Mouse (Mus musculus) liver, embryonic 14.5 days (tissue): Measurements from ENCODE around the gene Arrdc5. TPM values are rescaled to one million over a fixed set of nuclear protein-coding genes. Genes with fewer than 3 reads are reported as not detected.

Experiments
- ATAC-seq: fragments of 200-750 bp; cut with Nextera tagmentation; 2 replicates; pipeline ENCODE4 v1.8.0; 2017; ENCODE audit warnings: moderate number of reproducible peaks, mild to moderate bottlenecking, moderate library complexity; ENCODE audit not compliant: insufficient read depth
- DNase-seq, 3 experiments: peaks; one replicate each; pipeline ENCODE4 v3.0.0-alpha.2; 2012 to 2013; ENCODE audit warnings: low read depth in 3 of 3, low spot score in 3 of 3
- H3K27ac ChIP-seq: fragments of 300-500 bp; sonication (generic); 2 replicates; pipeline ENCODE4 v1.5.1; 2014; ENCODE audit warnings: moderate library complexity, mild to moderate bottlenecking, control low read depth, inconsistent platforms
- H3K27me3 ChIP-seq: fragments of 300-500 bp; sonication (generic); 2 replicates; pipeline ENCODE4 v1.6.1; 2014; ENCODE audit warnings: mild to moderate bottlenecking, low read length, moderate library complexity; ENCODE audit not compliant: control insufficient read depth, insufficient read depth
- H3K36me3 ChIP-seq: fragments of 300-500 bp; sonication (generic); replicated peaks from 2 replicates; pipeline ENCODE4 v1.6.1; 2014; ENCODE audit warnings: low read depth; ENCODE audit not compliant: control insufficient read depth, insufficient read depth
- H3K4me1 ChIP-seq, 2 experiments: fragments of 200-500 bp in 1 of 2; fragments of 300-500 bp in 1 of 2; sonication (generic) in 1 of 2; replicated peaks; 2 replicates each; pipeline ENCODE4 v1.6.1; 2012 to 2014; ENCODE audit warnings: antibody characterized with exemption in 1 of 2, inconsistent platforms in 1 of 2, low read length in 1 of 2; ENCODE audit not compliant: control insufficient read depth in 2 of 2, insufficient read depth in 2 of 2
- H3K4me2 ChIP-seq: fragments of 300-500 bp; sonication (generic); 2 replicates; pipeline ENCODE4 v1.6.1; 2014; ENCODE audit warnings: low read depth, mild to moderate bottlenecking, control low read depth, moderate library complexity
- H3K4me3 ChIP-seq, 2 experiments: fragments of 200-500 bp in 1 of 2; fragments of 300-500 bp in 1 of 2; sonication (generic) in 1 of 2; 2 replicates each; pipeline ENCODE4 v1.5.1; 2012 to 2014; ENCODE audit warnings: low read depth in 2 of 2, low read length in 2 of 2, mild to moderate bottlenecking in 2 of 2, control low read depth in 1 of 2, inconsistent platforms in 1 of 2, moderate library complexity in 1 of 2; ENCODE audit not compliant: insufficient read depth in 1 of 2
- H3K9ac ChIP-seq: fragments of 300-500 bp; sonication (generic); replicated peaks from 2 replicates; pipeline ENCODE4 v1.6.1; 2014; ENCODE audit warnings: mild to moderate bottlenecking, control low read depth, moderate library complexity
- H3K9me3 ChIP-seq: fragments of 300-500 bp; sonication (generic); 2 replicates; pipeline ENCODE4 v1.6.1; 2016; ENCODE audit warnings: low read length, mixed read lengths; ENCODE audit not compliant: control insufficient read depth
- CTCF ChIP-seq: IDR thresholded peaks from 2 replicates; pipeline ENCODE4 v1.5.1; 2016; ENCODE audit warnings: antibody characterized with exemption, low read depth, control low read depth
- EP300 ChIP-seq: IDR thresholded peaks from 2 replicates; pipeline ENCODE4 v1.6.1; 2016; ENCODE audit warnings: antibody characterized with exemption, low read depth
- WGBS: fragments of 180-500 bp; shearing (Covaris S2); extraction: QIAGEN DNeasy Blood & Tissue Kit; methylation state at CpG from one replicate; pipeline ENCODE4 v1.1.7; 2014; ENCODE audit not compliant: insufficient replicate concordance; 5-methylcytosine and 5-hydroxymethylcytosine counted together
- polyA plus RNA-seq, 2 experiments: library from polyadenylated mRNA; depleted of rRNA in 1 of 2; stranded (reverse) in 1 of 2; unstranded in 1 of 2; fragments of >200 nt; fragmentation: Nextera tagmentation in 1 of 2; extraction: Ambion mirVana in 1 of 2; gene quantifications; 2 replicates each; pipeline versions ENCODE4 v1.2.1 to v1.2.3; 2012 to 2014

Arrdc5 gene
- polyA plus RNA-seq, 2 experiments: not detected

DNA sequence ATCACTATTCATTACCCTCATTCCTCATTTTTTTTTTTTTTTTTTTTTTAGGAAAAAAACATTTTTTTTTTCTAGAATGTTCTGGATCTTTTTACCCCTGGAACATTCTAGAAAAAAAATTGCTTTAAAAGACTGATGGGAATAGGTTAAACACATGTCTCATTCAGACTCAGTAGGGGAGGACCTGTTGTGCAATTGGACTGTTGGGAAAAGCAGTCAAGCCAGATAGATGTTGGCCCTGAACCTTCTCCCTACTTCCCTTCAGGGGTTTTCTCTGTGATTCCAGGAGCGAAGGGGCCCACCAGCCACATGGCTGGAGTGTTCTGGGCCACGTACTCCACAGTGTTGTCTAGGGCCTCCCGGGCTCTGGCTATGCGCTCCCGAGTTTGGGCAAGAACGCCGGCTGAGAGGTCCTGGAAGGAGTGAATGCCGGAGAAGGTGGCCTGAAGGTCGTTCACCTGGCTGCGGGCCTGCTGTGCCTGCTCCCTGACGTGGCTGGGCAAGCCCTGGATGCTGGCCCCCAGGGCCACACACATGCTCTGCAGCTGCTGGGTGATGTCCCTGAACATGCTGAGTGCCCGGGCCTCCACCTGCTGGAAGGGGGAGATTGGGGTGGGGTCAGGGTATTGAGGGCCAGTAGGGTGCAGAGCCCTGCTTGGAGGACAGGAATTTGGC is 20.5 kb downstream of the Arrdc5 start:
- DNase-seq: no peak
- 82% methylated on average over 12 of the region's 12 CpGs for WGBS
- Histone ChIP-seq H3K9me3 (no peaks in the 10 kb centered on the region), H3K27me3 (no peaks in the 10 kb centered on the region), H3K4me3 (no peak overlapping the region), H3K4me2 (no peak overlapping the region), H3K9ac (no peak overlapping the region), H3K4me1 (peaks cover 24 to 28% of the 10 kb centered on the region in 2 experiments), H3K36me3 (no peaks in the 10 kb centered on the region; the same call in 1 of the 2 replicates), H3K27ac (no peak overlapping the region)
- no peak for ATAC-seq
- no peak for TF ChIP-seq CTCF
- no peak for TF ChIP-seq EP300

DNA sequence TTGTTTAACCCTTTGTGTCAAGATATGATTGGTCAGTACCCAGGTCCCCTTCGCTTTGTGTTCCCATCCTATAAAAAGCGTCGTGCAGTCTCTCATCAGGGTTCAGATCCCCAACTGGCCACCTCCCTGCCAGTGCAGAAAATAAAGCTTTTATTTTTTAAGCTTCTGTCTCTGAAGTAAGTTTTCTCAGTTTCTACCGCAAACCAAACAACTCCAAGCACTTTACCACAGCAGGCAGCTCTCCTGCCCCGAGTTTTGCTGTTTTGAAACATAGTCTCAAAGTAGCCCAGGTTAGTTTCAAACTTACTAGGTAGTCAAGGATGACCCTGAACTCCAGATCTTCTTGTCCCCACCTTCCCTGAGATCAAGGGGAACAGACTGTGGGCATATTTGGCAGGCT is 21.7 kb downstream of the Arrdc5 start:
- no peak for ATAC-seq
- H3K4me3 ChIP-seq: no peak overlapping the region
- DNase-seq: no peak

DNA sequence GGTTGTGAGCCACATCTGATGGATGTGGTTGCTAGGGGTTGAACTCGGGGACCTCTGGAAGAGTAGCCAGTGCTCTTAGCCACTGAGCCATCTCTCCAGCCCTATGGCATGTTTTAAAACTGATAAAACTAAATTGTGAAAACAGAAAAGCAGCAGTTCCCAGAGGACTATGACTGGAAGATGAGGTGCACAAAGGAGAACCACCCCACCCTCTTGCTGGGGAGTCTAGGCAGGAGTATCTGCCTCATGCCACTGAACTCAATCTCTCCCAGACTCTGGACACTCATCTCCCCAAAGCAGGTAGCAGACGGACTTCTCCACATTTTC is 22.6 kb downstream of the Arrdc5 start:
- no peaks in the 10 kb centered on the region for H3K9me3 ChIP-seq
- H3K27me3 ChIP-seq: no peaks in the 10 kb centered on the region
- peak overlapping the region; percentile 65; the same call in 1 of the 2 replicates for H3K9ac ChIP-seq
- 13% methylated on average over 2 of the region's 2 CpGs for WGBS
- no peaks in the 10 kb centered on the region; the same call in 1 of the 2 replicates for H3K36me3 ChIP-seq
- H3K4me1 ChIP-seq: peaks cover 24 to 33% of the 10 kb centered on the region in 2 experiments
- TF ChIP-seq EP300 (no peak), CTCF (no peak)
- DNase-seq (no peak), ATAC-seq (no peak)
- peak overlapping the region; percentile 93 for H3K27ac ChIP-seq
- peak overlapping the region in 1 of 2 experiments; percentile 71; a peak in 1 of 4 replicates for H3K4me3 ChIP-seq
- peak overlapping the region; percentile 71 for H3K4me2 ChIP-seq

More for the DNA sequence above, 21.7 kb downstream of the Arrdc5 start:
- Histone ChIP-seq H3K4me2 (no peak overlapping the region), H3K9ac (0 out of 2 replicates have a peak overlapping the region, but pooled peaks have one; percentile 9), H3K4me1 (peaks cover 24 to 33% of the 10 kb centered on the region in 2 experiments), H3K27me3 (no peaks in the 10 kb centered on the region), H3K9me3 (no peaks in the 10 kb centered on the region), H3K27ac (peak overlapping the region; percentile 93), H3K36me3 (no peaks in the 10 kb centered on the region; the same call in 1 of the 2 replicates)
- TF ChIP-seq CTCF: no peak
- TF ChIP-seq EP300: no peak
- 80% methylated on average over 5 of the region's 5 CpGs for WGBS

DNA sequence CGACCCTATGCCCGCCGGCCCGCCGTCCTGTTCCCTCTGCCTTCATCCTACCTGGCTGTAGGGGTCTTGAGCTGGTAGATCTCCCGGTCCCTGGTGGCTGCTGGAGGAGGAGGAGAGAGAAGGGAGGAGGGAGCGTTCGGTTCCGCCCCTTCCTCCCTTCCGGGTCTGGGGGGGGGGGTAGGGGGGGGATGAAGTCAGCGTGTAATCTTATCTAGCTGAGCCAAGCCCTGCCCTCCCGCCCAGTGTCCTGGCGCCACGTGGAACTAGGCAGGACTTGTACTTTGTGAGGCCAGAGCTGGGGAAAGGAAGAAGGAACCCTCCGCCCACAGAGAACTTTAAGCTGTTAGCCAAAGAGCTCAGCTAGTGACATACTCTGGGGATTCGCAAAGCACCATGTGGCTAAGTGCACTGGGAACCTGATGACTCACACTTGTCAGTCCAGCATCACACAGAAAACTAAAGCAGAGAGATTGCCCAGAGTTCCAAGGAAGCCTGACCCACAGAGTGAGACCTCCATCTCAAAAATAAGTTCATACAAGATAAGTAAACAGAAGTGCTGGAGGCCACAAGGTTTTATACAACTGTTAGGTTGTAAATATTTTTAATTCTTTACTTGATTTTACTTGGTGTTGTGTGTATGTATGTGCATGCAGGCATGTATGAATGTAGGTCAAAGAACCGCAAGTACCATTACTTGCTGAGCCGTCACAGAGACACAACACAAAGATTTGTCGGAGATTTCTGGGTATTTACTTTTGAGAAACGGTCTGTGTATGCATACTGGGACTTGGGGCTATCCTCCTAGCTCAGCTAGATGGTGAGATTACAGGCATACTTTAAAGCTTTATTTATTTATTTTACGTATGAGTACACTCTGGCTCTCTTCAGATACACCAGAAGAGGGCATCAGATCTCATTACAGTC is 23.2 kb downstream of the Arrdc5 start, which contains the start of gene Ticam1:
TSS of gene Ticam1 (minus strand) at position 144 of the 924 bp plus-strand sequence.
- peak; percentile 90 for ATAC-seq
- no peaks in the 10 kb centered on the region for H3K27me3 ChIP-seq
- peak; percentile 90 to 94 (median 91) for DNase-seq
- peak within 1 kb of the TSS; percentile 78 for H3K9ac ChIP-seq
- no peaks in the 10 kb centered on the region; the same call in 1 of the 2 replicates for H3K36me3 ChIP-seq
- H3K4me2 ChIP-seq: peak within 1 kb of the TSS; percentile 71
- TF ChIP-seq EP300 (peak; percentile 69), CTCF (peak; percentile 51)
- peaks cover 24 to 33% of the 10 kb centered on the region in 2 experiments for H3K4me1 ChIP-seq
- peak within 1 kb of the TSS; percentile 71 to 76 for H3K4me3 ChIP-seq
- no peaks in the 10 kb centered on the region for H3K9me3 ChIP-seq
- WGBS: 5% methylated on average over 17 of the region's 21 CpGs
- peak within 1 kb of the TSS; percentile 93 for H3K27ac ChIP-seq
